ENCODE assay signal across 28 mouse cellular contexts in genomic region chr5:139183601-139184000, GRCm38 (mm10). TPM values are rescaled to one million over a fixed set of nuclear protein-coding genes. Genes with fewer than 3 reads are reported as not detected.
A peak's percentile ranks its signal among the peaks of the same experiment; 100 is the strongest.
DNase-seq lines count a peak whose midpoint lies in the region; ATAC-seq lines count a peak whose summit lies in the region.
"Had no signal": no experiment of that assay in that cellular context is flagged by ENCODE, and none has a peak within 500 bp of the region (broad histone marks: within the 10 kb centered on the region; RNA-seq: fewer than 3 reads in every experiment).

No protein-coding gene starts in this region.

- H3K9ac ChIP-seq in midbrain, embryonic 14.5 days (replicated peaks; ENCODE audit: low read length), result no peak overlapping the region
- H3K9ac ChIP-seq: hindbrain, embryonic 14.5 days; limb, embryonic 12.5 days; lung, embryonic 15.5 days had no signal

- no peak overlapping the region for H3K4me3 ChIP-seq in midbrain, embryonic 14.5 days (replicated peaks; ENCODE audit: low read depth, low read length)
- H3K4me3 ChIP-seq in hindbrain, embryonic 10.5 days, result no peak overlapping the region
- H3K4me3 ChIP-seq: left cerebral cortex, adult 2 months; limb, embryonic 12.5 days; lung, embryonic 15.5 days; midbrain, embryonic 10.5 days had no signal

- H3K36me3 ChIP-seq in midbrain, embryonic 14.5 days (ENCODE audit: control insufficient read depth, insufficient read depth, low read length), result peaks cover 74% of the 10 kb centered on the region
- H3K36me3 ChIP-seq in hindbrain, embryonic 10.5 days, result peaks cover 96% of the 10 kb centered on the region

- no peak overlapping the region for H3K27ac ChIP-seq in midbrain, embryonic 14.5 days (replicated peaks; ENCODE audit: low read depth, low read length)
- no peak overlapping the region for H3K27ac ChIP-seq in hindbrain, embryonic 10.5 days
- H3K27ac ChIP-seq: hindbrain, embryonic 14.5 days; left cerebral cortex, adult 2 months; limb, embryonic 12.5 days; lung, embryonic 15.5 days; midbrain, embryonic 10.5 days; stomach, postnatal 0 days had no signal

- H3K9me3 ChIP-seq in midbrain, embryonic 14.5 days (ENCODE audit: control insufficient read depth, low read length), result no peaks in the 10 kb centered on the region
- no peaks in the 10 kb centered on the region for H3K9me3 ChIP-seq in hindbrain, embryonic 10.5 days
- H3K9me3 ChIP-seq: limb, embryonic 12.5 days; lung, embryonic 15.5 days; midbrain, embryonic 10.5 days had no signal

- H3K4me1 ChIP-seq in midbrain, embryonic 14.5 days (ENCODE audit: control insufficient read depth, insufficient read depth, low read length), result no peaks in the 10 kb centered on the region
- no peaks in the 10 kb centered on the region for H3K4me1 ChIP-seq in hindbrain, embryonic 10.5 days (replicated peaks)
- H3K4me1 ChIP-seq: limb, embryonic 12.5 days; lung, embryonic 15.5 days; midbrain, embryonic 10.5 days had no signal

- H3K4me2 ChIP-seq in midbrain, embryonic 14.5 days (ENCODE audit: low read length), result no peak overlapping the region
- H3K4me2 ChIP-seq: heart, embryonic 11.5 days; hindbrain, embryonic 14.5 days; limb, embryonic 12.5 days; liver, embryonic 11.5 days; lung, embryonic 15.5 days had no signal

- 95% methylated on average over 9 of the region's 9 CpGs for WGBS in midbrain, embryonic 14.5 days
- 93% methylated on average over 9 of the region's 9 CpGs for WGBS in hindbrain, embryonic 10.5 days

- ATAC-seq in midbrain, embryonic 14.5 days (ENCODE audit: low FRiP score, low TSS enrichment), result no peak
- ATAC-seq: forebrain, embryonic 14.5 days; intestine, postnatal 0 days; midbrain, embryonic 16.5 days; Patski had no signal

- no peaks in the 10 kb centered on the region for H3K27me3 ChIP-seq in midbrain, embryonic 14.5 days (ENCODE audit: control insufficient read depth, insufficient read depth, low read length)
- no peaks in the 10 kb centered on the region for H3K27me3 ChIP-seq in hindbrain, embryonic 10.5 days (ENCODE audit: insufficient read depth, poor library complexity, severe bottlenecking)
- H3K27me3 ChIP-seq: limb, embryonic 12.5 days; lung, embryonic 15.5 days; Patski had no signal

- peak; percentile 41 for DNase-seq in cerebellum, adult 11-12 months
- no peak for DNase-seq in cerebellum, adult 9-10 months
- peak; percentile 52 for DNase-seq in adrenal gland, adult 8-10 months
- DNase-seq in adrenal gland, postnatal 36 days, result peak; percentile 52 to 61
- DNase-seq in cerebellum, postnatal 36 days, result peak; percentile 33 to 44
- no peak for DNase-seq in midbrain, embryonic 14.5 days
- no peak for DNase-seq in hindbrain, embryonic 10.5 days (ENCODE audit: low spot score)
- DNase-seq: gastrocnemius, postnatal 25 days; heart, postnatal 36 days; kidney, adult 9 months; kidney, postnatal 10 days; right cerebral cortex, postnatal 4 days; thymus, adult 18-20 months; thymus, postnatal 36 days had no signal

RNA-seq across cellular contexts. Expression of gene Sun1, which starts 16.8 kb away (rescaled TPM):
- total RNA-seq in adrenal gland, adult 8-10 months (2022), result 100 to 1,000 TPM in 3 of 4 experiments, 10 to 100 TPM in 1; 86.6 to 128 (median 111) TPM
- 100 to 1,000 TPM in 1 of 2 experiments, 10 to 100 TPM in 1; 73.4 to 105 TPM for total RNA-seq in adrenal gland, postnatal 36 days (2021)
- 41.8 and 48.3 TPM in 2 replicates for polyA plus RNA-seq in midbrain, embryonic 14.5 days (2014; fragmentation: Nextera tagmentation; extraction: Ambion mirVana)
- 44.1 and 50.2 TPM in 2 replicates for polyA plus RNA-seq in hindbrain, embryonic 10.5 days (2016; fragmentation: Nextera tagmentation; extraction: Ambion mirVana)

RNA-seq across cellular contexts. Expression of gene Dnaaf5, which starts 33.6 kb away (rescaled TPM):
- 10 to 100 TPM; 21.7 to 24.3 (median 22.7) TPM for total RNA-seq in adrenal gland, adult 8-10 months (2022)
- 10 to 100 TPM; 22.7 to 22.8 TPM for total RNA-seq in adrenal gland, postnatal 36 days (2021)
- polyA plus RNA-seq in midbrain, embryonic 14.5 days (2014; fragmentation: Nextera tagmentation; extraction: Ambion mirVana), result 2.9 and 4.0 TPM in 2 replicates
- 8.7 and 10.3 TPM in 2 replicates for polyA plus RNA-seq in hindbrain, embryonic 10.5 days (2016; fragmentation: Nextera tagmentation; extraction: Ambion mirVana)

RNA-seq across cellular contexts. Expression of gene Prkar1b, which starts 33.8 kb away (rescaled TPM):
- 10 to 100 TPM; 38.5 to 62.4 (median 55.9) TPM for total RNA-seq in adrenal gland, adult 8-10 months (2022)
- total RNA-seq in adrenal gland, postnatal 36 days (2021), result 10 to 100 TPM; 20.2 to 52.4 TPM
- polyA plus RNA-seq in midbrain, embryonic 14.5 days (2014; fragmentation: Nextera tagmentation; extraction: Ambion mirVana), result 169 and 190 TPM in 2 replicates
- polyA plus RNA-seq in hindbrain, embryonic 10.5 days (2016; fragmentation: Nextera tagmentation; extraction: Ambion mirVana), result 11.7 and 28.8 TPM in 2 replicates
- total RNA-seq: MEL; neutrophil, adult 5-6 weeks had no signal

Comparison
In these comparisons a context has a peak if more than half of its experiments do, and no peak if none do; other contexts are left out.
1. DNase-seq: peak in cerebellum, adult 11-12 months (single experiment), adrenal gland, adult 8-10 months (single experiment), adrenal gland, postnatal 36 days (2 of 2) and cerebellum, postnatal 36 days (2 of 2); none in cerebellum, adult 9-10 months (single experiment), midbrain, embryonic 14.5 days (single experiment) and hindbrain, embryonic 10.5 days (single experiment).